Mouse (Mus musculus) cerebellum, postnatal 25 days (tissue): ENCODE data around the gene Mfsd2a.

Source experiments
- DNase-seq, 2 experiments: peaks; one replicate each; pipeline ENCODE4 v3.0.0; 2021; ENCODE audit warnings: mixed read lengths in 2 of 2

Gene Mfsd2a

DNA sequence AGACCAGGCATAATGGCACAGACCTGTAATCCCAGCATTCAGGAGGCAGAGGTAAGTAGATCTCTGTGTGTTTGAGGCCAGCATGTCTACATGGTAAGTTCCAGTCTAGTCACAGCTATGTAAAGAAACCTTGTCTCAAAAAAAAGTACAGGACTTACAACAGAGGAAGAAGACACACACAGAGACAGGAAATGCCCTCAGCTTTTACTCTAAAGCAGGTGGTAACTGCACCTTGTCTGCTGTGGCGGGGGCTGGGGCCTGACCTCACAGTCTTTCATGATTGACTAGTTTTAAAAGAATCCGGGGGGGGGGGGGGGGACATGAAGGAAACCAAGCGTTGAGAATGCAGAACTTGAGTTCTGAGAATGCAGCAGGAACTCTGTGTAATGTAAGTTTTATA is 27.1 kb downstream of the Mfsd2a start:
- DNase-seq = no peak

GRCm38 (mm10) chr4:122933051-122933591 is 27.9 kb downstream of the Mfsd2a start:
- DNase-seq = no peak

- no peak for DNase-seq
These were observed 28.6 kb downstream of the Mfsd2a start for GRCm38 (mm10) chr4:122932239-122932978.

DNA sequence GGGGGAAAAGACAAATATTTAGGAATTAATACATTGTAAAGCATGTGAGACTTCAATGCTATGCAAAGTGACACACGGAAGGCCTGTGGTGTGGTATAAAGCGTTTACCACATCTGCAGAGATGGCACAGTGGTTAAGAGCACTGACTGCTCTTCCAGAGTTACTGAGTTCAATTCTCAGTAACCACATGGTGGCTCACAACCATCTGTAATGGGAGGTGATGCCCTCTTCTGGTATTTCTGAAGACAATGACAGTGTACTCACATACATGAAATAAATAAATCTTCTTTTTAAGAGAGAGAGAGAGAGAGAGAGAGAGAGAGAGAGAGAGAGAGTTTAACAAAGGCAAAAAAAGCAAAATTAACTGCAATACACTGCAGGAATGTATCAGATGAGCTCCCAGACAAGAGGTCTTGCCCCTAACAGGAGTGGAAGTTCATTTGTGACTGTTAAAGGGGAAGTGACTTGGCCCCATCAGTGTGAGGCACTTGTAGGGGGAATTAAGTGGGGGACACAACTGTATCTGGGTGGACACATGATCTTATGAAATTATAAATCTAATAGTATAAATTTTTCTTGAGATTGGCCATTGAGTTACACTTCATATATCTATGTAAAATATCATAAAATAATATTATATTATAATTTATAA is 29.9 kb downstream of the Mfsd2a start:
- DNase-seq = no peak

- no peak for DNase-seq
These were observed 37.3 kb downstream of the Mfsd2a start for GRCm38 (mm10) chr4:122923392-122924344.

DNA sequence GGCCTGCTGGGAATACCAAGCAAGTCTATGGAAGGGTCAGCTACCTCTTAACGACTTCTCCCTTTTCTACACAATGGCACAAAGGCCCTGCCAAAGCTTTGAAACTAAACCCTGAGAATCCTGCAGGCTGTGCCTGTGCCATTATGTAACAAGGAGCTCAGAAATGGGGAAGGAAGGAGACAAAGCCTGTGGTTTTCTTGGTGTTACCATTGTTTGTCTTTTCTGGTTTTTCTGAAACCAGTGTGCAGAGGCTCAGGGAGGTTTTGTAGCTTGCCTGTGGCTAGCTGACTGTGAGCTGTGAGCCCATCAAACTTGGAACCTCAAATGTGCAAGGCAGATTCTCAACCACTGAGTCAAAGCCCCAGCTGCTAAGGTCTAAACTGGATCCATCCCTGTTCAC is 38.1 kb downstream of the Mfsd2a start:
- no peak for DNase-seq

GRCm38 (mm10) chr4:122915985-122916384 is 45.0 kb downstream of the Mfsd2a start:
- no peak for DNase-seq

DNA sequence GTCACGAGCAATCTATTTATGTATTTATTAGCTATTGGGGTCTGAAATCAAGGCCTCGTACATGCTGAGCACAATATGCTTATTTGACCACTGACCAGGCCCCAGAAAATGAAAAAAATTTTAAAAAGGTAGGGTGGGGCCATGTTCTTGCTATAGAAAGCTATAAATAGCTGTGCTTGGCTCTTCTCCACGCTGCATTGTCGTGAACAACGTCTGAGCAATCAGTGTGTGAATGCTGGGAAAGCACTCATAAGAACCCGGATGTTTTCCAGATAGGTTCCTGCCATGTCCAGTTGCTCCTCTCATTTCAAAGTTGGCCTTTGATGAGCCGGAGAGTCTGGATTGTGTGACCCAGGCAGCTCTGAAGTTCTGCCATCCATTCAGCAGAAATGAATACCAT is 46.8 kb downstream of the Mfsd2a start:
- no peak for DNase-seq

GRCm38 (mm10) chr4:122912613-122913012 is 48.4 kb downstream of the Mfsd2a start:
- no peak for DNase-seq

DNA sequence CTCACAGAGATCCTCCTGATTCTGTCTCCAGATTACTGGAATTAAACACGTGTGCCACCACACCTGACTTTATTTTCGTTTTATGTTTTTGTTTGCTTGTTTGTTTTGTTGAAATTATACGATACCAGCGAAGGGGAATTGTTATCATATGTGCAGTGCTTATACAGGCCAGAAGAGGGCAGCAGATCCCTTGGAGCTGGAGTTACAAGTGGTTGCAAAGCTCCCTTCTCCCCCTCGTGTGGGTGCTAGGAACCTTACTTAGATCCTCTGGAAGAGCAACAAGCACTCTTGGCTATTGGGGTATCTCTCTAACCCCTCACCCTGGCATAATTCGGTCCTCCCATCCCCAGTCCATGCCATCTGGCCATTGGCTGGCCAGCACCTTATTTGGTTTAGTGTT is 50.4 kb downstream of the Mfsd2a start:
- peak in 1 of 2 experiments; percentile 26 for DNase-seq

DNA sequence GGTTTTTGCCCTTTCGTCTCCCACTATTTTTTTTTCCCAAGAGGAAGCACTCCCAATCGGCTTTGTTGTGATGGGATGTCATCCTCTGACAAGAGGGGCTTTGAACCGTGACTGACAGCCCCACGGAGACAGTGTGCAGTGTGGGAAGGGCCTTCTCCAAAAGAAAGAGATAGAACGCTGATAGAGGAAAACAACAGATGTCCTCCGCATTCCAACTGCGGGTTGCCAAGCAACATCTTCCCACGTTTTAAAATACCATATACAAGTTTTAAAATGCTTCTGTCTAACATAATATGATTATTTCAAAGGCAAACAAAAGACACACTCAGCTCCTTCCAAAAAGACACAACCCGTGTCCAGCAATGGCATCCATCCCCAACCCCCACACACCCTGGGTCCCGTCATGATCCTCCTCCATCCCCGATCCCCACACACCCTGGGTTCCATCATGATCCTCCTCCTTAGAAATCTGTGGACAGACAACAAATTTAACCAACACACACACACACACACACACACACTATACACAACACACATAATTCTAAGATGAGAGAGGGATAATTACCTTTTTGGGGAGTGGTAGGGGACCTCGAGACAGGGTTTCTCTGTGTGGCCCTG is 51.3 kb downstream of the Mfsd2a start:
- DNase-seq = no peak

GRCm38 (mm10) chr4:122905359-122905758 is 55.6 kb downstream of the Mfsd2a start:
- no peak for DNase-seq

GRCm38 (mm10) chr4:122903709-122904108 is 57.3 kb downstream of the Mfsd2a start:
- DNase-seq = no peak

- DNase-seq = peak in 1 of 2 experiments; percentile 35
These were observed 58.8 kb downstream of the Mfsd2a start for GRCm38 (mm10) chr4:122902156-122902555.

DNA sequence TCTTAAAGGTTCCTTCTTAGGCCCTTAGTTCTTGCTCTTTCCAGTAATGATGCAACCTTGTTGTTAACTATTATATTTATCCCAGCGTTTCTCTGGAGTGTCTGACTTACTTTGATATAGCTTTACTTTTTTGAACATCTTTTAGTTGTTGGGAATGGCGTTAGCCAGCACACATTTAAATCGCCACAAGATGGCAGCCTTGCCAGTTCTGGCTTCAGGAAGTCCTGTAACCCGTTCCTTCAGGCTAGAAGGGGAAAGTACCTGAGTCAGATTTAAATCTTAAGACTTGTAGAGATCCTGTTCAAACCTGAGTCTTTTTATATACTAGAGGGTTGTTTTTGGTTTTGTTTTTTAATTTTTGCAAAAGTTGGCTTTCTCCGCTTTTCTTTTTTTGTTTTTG is 62.7 kb downstream of the Mfsd2a start:
- peak; percentile 65 to 84 for DNase-seq

- DNase-seq = no peak
These were observed 63.2 kb downstream of the Mfsd2a start for GRCm38 (mm10) chr4:122897750-122898149.
